Mouse (Mus musculus) megakaryocyte progenitor cell, adult 5-6 weeks (primary cell): ENCODE data around the gene 6030458C11Rik. TPM values are rescaled to one million over a fixed set of nuclear protein-coding genes. Genes with fewer than 3 reads are reported as not detected.
"Not testable (repeated sequence)": the region's sequence is repeated elsewhere in the genome, so short reads cannot be mapped to it uniquely, and the experiment has no call there.

ENCODE experiments used
- ATAC-seq: replicated peaks from 2 replicates; pipeline ENCODE4 v1.8.0; 2016; ENCODE audit warnings: mild to moderate bottlenecking, moderate TSS enrichment, inconsistent platforms; ENCODE audit not compliant: poor library complexity
- total RNA-seq, 2 experiments: library from RNA; stranded (forward) in 1 of 2; stranded (reverse) in 1 of 2; fragments of 157-497, 149-512 nt in 1 of 2; fragments of 200-1000 nt in 1 of 2; gene quantifications; 2 replicates each; pipeline versions ENCODE4 v1.2.3 to v1.2.4; 2015 to 2017

The 6030458C11Rik gene
- total RNA-seq, 2 experiments from 2014 or later: 16.6 to 23.6 TPM

GRCm38 (mm10) chr15:12822416-12823395, 1.7 kb downstream of the 6030458C11Rik start:
- 0 out of 2 replicates have a peak, but pooled peaks have one; percentile 6 for ATAC-seq

DNA sequence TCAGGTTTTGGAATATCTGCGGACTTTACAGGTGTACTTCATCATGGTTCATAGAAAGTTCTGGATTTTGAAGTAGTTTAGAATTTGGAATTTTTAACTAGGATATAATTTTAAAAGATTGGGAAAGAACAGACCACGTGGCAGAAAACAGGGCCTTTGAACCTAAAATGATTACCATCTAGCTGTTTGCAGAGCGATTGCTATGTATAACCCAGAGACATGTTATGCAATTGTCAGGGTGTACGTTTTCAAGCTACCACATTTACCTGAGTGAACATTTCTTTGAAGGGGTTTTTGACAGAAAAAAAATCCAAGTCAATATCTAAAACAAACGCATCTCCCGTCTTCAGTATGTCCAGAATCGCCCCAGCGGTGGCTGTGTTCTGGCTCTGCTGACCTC, 6.9 kb downstream of the 6030458C11Rik start:
- ATAC-seq: no peak

DNA sequence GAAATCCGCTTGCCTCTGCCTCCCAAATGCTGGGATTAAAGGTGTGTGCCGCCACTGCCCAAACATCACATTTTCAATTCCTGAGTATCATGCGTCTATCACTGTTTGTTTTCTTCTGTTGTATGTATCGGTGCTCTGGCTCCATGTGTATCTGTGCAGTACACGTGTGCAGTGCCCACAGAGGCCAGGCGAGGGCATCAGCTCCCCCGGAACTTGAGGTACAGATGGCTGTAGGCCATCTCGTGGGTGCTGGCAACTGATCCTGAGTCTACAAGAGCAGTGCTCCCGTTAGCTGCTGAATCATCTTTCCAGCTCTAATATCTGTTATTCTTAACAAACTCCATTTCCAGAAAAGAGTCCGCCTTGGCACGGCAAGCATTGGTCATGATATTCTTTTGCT, 11.8 kb downstream of the 6030458C11Rik start:
- ATAC-seq: no peak

GRCm38 (mm10) chr15:12809305-12809704, 15.1 kb downstream of the 6030458C11Rik start:
- peak; percentile 72 for ATAC-seq

DNA sequence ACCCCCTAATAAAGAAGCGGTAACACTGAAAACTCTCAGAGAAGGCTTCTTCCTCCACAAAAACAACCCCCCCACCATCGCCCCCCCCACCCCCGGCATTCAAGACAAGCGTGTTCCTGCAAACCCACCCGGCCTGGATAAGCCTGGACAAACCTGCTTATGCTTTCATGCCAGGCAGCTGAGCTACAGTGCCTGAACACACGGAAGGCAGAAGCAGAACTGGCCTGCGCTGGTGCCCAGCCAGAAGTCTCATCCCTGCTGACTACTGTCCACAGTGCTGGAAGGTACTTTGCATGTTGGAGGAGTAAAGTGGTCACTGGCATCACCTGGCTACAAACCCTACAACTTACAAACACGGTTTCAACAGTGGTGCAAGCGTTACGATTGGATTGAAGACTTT, 17.4 kb downstream of the 6030458C11Rik start:
- no peak for ATAC-seq

DNA sequence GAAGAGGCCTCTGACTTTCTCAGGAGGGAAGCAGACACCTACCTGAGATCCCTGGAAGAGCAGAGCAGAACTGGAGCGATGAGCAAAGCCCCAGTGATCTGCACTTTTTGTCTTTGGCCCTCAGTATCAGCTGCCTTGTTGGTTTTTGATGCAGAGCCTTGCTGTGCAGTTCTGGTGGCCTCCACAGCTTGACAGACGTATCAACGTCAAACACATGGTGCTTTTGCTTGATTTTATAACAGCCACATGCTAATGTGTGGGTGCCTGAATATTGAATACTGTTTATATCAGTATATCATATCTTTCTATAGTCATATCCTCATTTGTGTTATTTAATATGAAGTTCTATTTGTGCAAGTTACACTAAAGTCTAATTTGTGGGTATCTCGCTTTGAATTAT, 19.4 kb downstream of the 6030458C11Rik start:
- no peak for ATAC-seq

DNA sequence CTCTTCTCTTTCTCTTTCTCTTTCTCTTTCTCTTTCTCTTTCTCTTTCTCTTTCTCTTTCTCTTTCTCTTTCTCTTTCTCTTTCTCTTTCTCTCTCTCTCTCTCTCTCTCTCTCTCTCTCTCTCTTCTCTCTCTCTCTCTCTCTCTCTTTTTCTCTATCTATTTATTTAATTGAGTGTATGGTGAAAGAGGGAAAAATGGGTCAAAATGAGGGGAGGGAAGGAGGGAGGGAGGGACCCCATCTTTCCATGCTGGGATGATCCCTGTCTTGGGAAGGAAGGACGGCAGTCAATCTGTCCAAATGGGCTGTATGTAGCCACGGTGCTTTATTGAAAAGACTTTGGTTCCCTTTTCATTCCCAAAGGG, 23.3 kb downstream of the 6030458C11Rik start:
- ATAC-seq: not testable (repeated sequence)

- ATAC-seq: no peak
Measured at GRCm38 (mm10) chr15:12800405-12801141, 23.9 kb downstream of the 6030458C11Rik start.

DNA sequence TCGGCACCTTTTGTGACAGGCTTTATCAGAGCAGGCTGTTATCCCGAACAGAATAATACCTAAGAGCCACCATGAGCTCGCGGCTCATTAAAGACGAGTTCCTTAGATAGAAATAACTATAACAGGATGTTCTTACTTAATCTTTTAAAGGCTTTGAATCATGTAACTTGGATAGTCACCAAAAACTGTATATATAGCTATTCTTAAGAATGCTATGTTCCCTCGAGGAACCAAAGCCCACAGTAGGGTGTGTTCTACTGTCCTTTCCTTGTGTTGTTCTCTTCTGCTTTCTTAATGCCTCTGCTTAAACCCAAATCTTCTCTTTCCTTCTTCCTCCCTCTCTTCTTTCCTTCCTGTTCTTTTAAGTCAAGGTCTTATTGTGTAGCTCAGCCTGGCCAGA, 26.4 kb downstream of the 6030458C11Rik start:
- no peak for ATAC-seq

DNA sequence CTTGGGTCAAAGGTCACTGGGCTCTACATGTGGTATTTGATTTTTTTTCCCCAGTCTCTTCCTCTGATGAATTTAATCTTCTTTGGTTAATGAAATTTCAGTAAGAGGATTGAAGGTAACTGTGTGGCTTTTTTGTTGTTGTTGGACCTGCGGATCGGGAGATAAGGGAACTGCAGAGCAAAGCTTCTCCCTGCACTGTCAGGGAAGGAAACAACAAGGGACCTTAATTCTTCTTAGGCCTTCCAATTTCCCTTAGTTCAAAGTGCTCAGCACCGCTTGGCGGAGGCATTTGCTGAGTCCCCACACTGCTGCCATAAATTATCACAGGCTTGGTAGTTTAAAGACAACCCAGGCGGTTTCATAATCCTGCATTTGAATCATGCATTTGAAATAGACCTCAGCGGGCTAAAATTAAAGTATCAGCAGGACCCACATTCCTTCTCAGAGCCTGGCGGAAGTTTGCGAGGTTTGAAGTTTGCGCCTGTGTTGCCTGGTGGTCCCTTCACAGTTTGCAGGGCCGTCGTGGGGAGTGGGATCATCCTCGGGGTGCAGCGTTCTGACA, 28.5 kb downstream of the 6030458C11Rik start:
- no peak for ATAC-seq

DNA sequence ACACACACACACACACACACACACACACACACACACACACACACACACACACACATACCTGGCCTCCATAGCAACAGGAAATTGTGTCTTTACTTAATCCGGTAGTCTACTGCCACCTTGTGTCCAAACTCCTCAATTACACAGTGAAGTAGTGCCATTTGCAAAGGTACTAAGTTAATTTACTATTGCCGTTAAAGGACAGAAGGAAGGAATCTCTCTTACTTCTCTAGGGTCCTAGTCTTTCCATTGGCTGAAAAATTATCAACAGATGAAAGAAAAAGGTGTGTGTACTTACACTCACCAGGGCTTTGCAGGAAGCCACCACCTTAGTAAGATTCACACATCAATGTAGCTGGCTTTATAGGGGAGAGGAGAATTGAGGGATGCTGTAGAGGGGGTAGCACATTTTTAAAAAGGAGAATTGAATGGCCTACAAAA, 29.0 kb downstream of the 6030458C11Rik start:
- peak; percentile 100 for ATAC-seq

DNA sequence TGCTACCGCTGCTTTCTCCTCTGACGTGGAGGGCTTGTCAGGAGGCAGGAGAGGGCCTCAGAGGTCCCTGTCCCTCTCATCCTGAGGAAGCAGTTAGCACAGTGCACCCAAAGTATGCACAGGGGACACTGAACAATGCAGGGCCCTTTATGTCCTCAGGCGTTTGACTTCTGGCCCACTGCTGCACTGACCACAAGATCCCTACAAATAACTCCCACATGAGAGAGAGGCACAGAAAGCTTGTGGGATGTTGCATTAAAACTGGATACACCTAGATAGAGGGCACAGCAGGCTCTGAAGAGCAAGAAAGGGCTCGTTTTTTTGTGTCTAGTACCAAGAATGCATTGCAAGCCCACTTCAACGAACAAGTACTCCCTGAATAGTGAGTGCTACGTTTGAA, 30.1 kb downstream of the 6030458C11Rik start:
- no peak for ATAC-seq

DNA sequence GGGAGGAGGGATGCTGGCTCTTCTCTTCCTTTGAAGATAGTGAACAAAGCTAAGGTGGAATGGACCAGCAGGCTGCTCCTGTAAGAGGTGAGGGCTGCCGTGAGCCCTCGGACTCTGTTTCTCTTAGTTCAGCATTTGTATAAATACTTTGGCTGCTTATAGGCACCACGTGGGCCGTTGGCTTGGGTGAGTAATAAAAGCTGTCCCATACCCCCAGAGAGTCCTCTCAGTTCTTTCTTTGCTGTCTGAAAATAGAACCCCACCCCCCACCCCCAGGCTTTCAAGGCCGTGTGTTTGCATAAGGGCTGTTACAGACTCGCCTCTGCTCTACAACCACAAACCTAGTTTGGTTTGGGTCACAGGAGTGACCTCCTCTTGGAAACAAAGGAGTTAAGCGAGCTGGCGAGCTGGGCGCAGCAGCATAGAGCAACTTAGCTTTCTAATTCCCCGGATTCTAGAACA, 35.0 kb downstream of the 6030458C11Rik start:
- no peak for ATAC-seq

DNA sequence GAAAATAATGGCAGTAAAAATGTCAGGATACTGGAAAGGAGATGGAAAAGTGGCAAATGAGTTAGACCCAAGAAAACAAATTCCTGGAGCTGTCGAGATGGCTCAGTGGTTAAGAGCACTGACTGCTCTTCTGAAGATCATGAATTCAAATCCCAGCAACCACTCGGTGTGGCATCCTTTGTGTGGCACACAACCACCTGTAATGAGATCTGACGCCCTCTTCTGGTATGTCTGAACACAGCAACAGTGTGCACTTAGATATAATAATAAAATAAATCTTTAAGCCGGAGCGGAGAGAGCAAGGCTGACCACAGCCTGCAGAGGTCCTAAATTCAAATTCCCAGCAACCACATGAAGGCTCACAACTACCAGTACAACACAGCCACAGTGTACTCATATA, 35.9 kb downstream of the 6030458C11Rik start:
- no peak for ATAC-seq

GRCm38 (mm10) chr15:12781729-12782326, 42.6 kb downstream of the 6030458C11Rik start:
- ATAC-seq: no peak

DNA sequence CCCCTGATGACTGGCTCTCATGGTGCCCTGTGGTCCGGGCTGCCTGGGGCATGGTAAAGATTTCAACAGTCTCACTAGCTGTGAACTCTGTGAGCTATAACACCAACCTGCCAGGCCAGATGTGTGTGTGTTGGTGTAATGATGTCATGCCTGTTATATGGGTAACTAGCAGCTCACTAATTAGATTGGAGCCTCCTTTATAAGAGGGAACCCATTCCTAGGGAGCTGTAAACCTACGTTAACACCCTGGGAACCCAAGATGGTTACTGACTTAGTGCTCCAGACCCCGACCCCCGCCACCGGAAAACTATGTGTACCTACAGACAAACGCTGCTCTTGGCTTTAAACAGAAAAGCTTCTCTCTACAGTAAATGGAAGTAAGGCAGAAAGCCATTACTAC, 43.2 kb downstream of the 6030458C11Rik start:
- ATAC-seq: no peak

GRCm38 (mm10) chr15:12774149-12774753, 50.2 kb downstream of the 6030458C11Rik start:
- ATAC-seq: no peak

GRCm38 (mm10) chr15:12770958-12771357, 53.5 kb downstream of the 6030458C11Rik start:
- no peak for ATAC-seq

- no peak for ATAC-seq
Measured at GRCm38 (mm10) chr15:12766848-12767247, 57.6 kb downstream of the 6030458C11Rik start.

DNA sequence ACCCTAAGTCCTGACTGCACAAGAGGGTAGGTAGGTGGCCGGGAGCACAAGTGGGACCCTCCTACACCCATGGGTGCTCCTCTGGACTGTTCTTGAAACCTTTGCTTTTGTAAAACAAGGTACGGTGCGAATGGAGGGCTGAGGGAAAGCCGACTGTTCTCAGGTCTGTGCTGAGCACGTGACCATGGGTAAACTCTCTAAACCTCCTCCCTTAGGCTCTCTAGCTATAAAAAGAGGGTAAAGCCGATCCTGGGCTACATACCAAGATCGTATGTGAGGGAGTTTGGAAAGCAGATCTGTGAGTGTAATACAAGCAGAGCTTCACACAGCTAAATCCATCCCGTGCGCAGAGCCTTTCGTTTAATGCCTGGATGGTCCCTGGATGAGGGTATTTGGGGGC, 61.3 kb downstream of the 6030458C11Rik start:
- ATAC-seq: no peak
